8 mouse cellular contexts compared by ENCODE assay signal in the genomic region with DNA sequence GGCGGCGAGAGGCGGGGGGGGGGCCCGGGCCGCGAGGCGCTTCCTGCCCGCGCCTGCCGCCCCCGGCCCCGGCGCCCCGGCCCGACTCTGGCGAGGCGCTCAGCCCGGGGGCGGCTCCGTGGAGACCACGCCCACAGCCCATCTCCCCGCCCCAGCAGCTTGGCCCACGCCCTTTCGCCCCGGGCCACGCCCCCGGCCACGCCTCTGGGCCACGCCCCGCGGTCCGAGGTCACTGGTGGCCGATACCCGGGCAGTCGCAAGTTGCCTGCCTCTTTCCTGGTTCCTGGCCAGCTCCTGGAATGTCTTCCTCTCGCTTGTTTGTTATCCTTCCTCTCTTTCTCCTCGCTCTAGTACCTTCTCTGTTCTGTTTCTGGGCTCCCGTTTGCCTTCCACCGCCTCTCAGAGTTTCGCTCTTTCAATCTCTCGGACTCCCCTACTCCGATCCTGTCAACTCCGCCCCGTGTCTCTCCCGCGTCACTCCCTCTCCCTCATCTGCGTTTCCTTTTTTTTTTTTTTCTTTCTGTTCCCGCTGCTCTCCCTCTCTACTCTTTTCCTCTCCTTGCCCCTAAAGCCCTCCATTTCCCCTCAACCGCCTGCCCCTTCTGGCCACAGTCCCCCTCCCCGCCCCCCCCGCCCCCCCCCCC. TPM values are rescaled to one million over a fixed set of nuclear protein-coding genes. Genes with fewer than 3 reads are reported as not detected.
A peak's percentile ranks its signal among the peaks of the same experiment; 100 is the strongest.
DNase-seq lines count a peak whose midpoint lies in the region; ATAC-seq and TF ChIP-seq lines count a peak whose summit lies in the region.

Gene Plxnd1, minus strand, starts transcription at position 129 of the 644 bp plus-strand sequence.

- H3K36me3 ChIP-seq in ES-Bruce4 (ENCODE audit: control insufficient read depth, insufficient read depth, low read length, poor library complexity, severe bottlenecking) = no peaks in the 10 kb centered on the region
- H3K36me3 ChIP-seq in forebrain, embryonic 13.5 days (ENCODE audit: poor library complexity, severe bottlenecking) = no peaks in the 10 kb centered on the region
- no peaks in the 10 kb centered on the region; the same call in 1 of the 2 replicates for H3K36me3 ChIP-seq in heart, postnatal 0 days (replicated peaks; ENCODE audit: control insufficient read depth, insufficient read depth, low read length)
- no peaks in the 10 kb centered on the region for H3K36me3 ChIP-seq in liver, embryonic 15.5 days (replicated peaks)
- no peaks in the 10 kb centered on the region for H3K36me3 ChIP-seq in neural tube, embryonic 11.5 days (ENCODE audit: control insufficient read depth, insufficient read depth, low read length)
- H3K36me3 ChIP-seq in stomach, embryonic 16.5 days (ENCODE audit: control insufficient read depth, insufficient read depth, low read length) = no peaks in the 10 kb centered on the region

- peak; percentile 47; the same call in 1 of the 2 replicates for ATAC-seq in cerebellum, adult (ENCODE audit: insufficient number of reproducible peaks, low FRiP score, low TSS enrichment)
- ATAC-seq in forebrain, embryonic 13.5 days = peak; percentile 72
- peak; percentile 77 for ATAC-seq in heart, postnatal 0 days (ENCODE audit: insufficient read depth, low read depth)
- ATAC-seq in liver, embryonic 15.5 days (ENCODE audit: insufficient read depth) = peak; percentile 77
- peak; percentile 73 for ATAC-seq in neural tube, embryonic 11.5 days (ENCODE audit: insufficient read depth, low FRiP score, low TSS enrichment)
- peak; percentile 88 for ATAC-seq in stomach, embryonic 16.5 days (ENCODE audit: insufficient read depth, low FRiP score)

- no peaks in the 10 kb centered on the region for H3K4me1 ChIP-seq in ES-Bruce4 (ENCODE audit: control insufficient read depth, insufficient read depth, low read length)
- H3K4me1 ChIP-seq in forebrain, embryonic 13.5 days = peaks cover 29% of the 10 kb centered on the region
- peaks cover 5% of the 10 kb centered on the region; the same call in 1 of the 2 replicates for H3K4me1 ChIP-seq in heart, postnatal 0 days (ENCODE audit: control insufficient read depth, insufficient read depth)
- peaks cover 50% of the 10 kb centered on the region for H3K4me1 ChIP-seq in liver, embryonic 15.5 days (replicated peaks)
- peaks cover 24% of the 10 kb centered on the region for H3K4me1 ChIP-seq in neural tube, embryonic 11.5 days (ENCODE audit: control insufficient read depth, insufficient read depth, low read length)
- H3K4me1 ChIP-seq in stomach, embryonic 16.5 days (ENCODE audit: control insufficient read depth, insufficient read depth, low read length) = peaks cover 56% of the 10 kb centered on the region

- TF ChIP-seq POLR2A in ES-Bruce4 (IDR thresholded peaks at IDR 0.05; ENCODE audit: insufficient read depth, low read length) = no peak

- H3K4me2 ChIP-seq in forebrain, embryonic 13.5 days = peak within 1 kb of the TSS; percentile 85
- H3K4me2 ChIP-seq in heart, postnatal 0 days (ENCODE audit: low read depth, low read length) = peak within 1 kb of the TSS; percentile 64
- peak within 1 kb of the TSS; percentile 80 for H3K4me2 ChIP-seq in liver, embryonic 15.5 days
- peak within 1 kb of the TSS; percentile 77 for H3K4me2 ChIP-seq in neural tube, embryonic 11.5 days (ENCODE audit: low read depth)
- peak within 1 kb of the TSS; percentile 84 for H3K4me2 ChIP-seq in stomach, embryonic 16.5 days (ENCODE audit: low read depth, low read length)

- TF ChIP-seq CTCF in ES-Bruce4 (IDR thresholded peaks at IDR 0.05; ENCODE audit: low read depth, low read length) = no peak
- no peak for TF ChIP-seq CTCF in heart, postnatal 0 days (IDR thresholded peaks at IDR 0.05; ENCODE audit: low read depth)

- peak; percentile 76 for DNase-seq in heart, postnatal 0 days (ENCODE audit: low spot score)
- DNase-seq in kidney, postnatal 36 days = peak; percentile 94 to 98
- DNase-seq in neural tube, embryonic 11.5 days (ENCODE audit: low spot score) = peak; percentile 91

- no peaks in the 10 kb centered on the region for H3K9me3 ChIP-seq in ES-Bruce4 (replicated peaks; ENCODE audit: control insufficient read depth, insufficient read depth, low read length, poor library complexity, severe bottlenecking)
- H3K9me3 ChIP-seq in forebrain, embryonic 13.5 days (replicated peaks) = no peaks in the 10 kb centered on the region
- H3K9me3 ChIP-seq in heart, postnatal 0 days (replicated peaks; ENCODE audit: control insufficient read depth, low read length) = peaks cover 11% of the 10 kb centered on the region
- H3K9me3 ChIP-seq in liver, embryonic 15.5 days (replicated peaks) = no peaks in the 10 kb centered on the region
- H3K9me3 ChIP-seq in neural tube, embryonic 11.5 days (ENCODE audit: control insufficient read depth, low read length) = no peaks in the 10 kb centered on the region
- no peaks in the 10 kb centered on the region for H3K9me3 ChIP-seq in stomach, embryonic 16.5 days (replicated peaks; ENCODE audit: control insufficient read depth, low read length)

- H3K27me3 ChIP-seq in ES-Bruce4 (ENCODE audit: control insufficient read depth, insufficient read depth, low read length, poor library complexity, severe bottlenecking) = peaks cover 16% of the 10 kb centered on the region; the same call in 1 of the 2 replicates
- H3K27me3 ChIP-seq in forebrain, embryonic 13.5 days = peaks cover 51% of the 10 kb centered on the region
- H3K27me3 ChIP-seq in heart, postnatal 0 days (ENCODE audit: control insufficient read depth, insufficient read depth, low read length) = peaks cover 26% of the 10 kb centered on the region
- H3K27me3 ChIP-seq in liver, embryonic 15.5 days = peaks cover 75% of the 10 kb centered on the region
- peaks cover 24% of the 10 kb centered on the region for H3K27me3 ChIP-seq in neural tube, embryonic 11.5 days (ENCODE audit: control insufficient read depth, insufficient read depth, low read length)
- H3K27me3 ChIP-seq in stomach, embryonic 16.5 days (ENCODE audit: control insufficient read depth, insufficient read depth, low read length) = peaks cover 8% of the 10 kb centered on the region

- TF ChIP-seq EP300 in ES-Bruce4 (IDR thresholded peaks at IDR 0.05; ENCODE audit: insufficient read depth, low read depth, low read length) = no peak
- TF ChIP-seq EP300 in heart, postnatal 0 days (IDR thresholded peaks at IDR 0.05; ENCODE audit: low read depth) = no peak

- peak within 1 kb of the TSS; percentile 82 for H3K4me3 ChIP-seq in ES-Bruce4 (ENCODE audit: low read depth, low read length)
- H3K4me3 ChIP-seq in forebrain, embryonic 13.5 days = peak within 1 kb of the TSS; percentile 56
- peak within 1 kb of the TSS; percentile 65 for H3K4me3 ChIP-seq in heart, postnatal 0 days (ENCODE audit: low read depth, low read length)
- H3K4me3 ChIP-seq in liver, embryonic 15.5 days (replicated peaks) = peak within 1 kb of the TSS; percentile 59
- peak within 1 kb of the TSS; percentile 56 for H3K4me3 ChIP-seq in neural tube, embryonic 11.5 days (ENCODE audit: low read depth, low read length)
- H3K4me3 ChIP-seq in stomach, embryonic 16.5 days (replicated peaks; ENCODE audit: low read length) = peak within 1 kb of the TSS; percentile 70

- under 1% methylated on average over 37 of the region's 51 CpGs for WGBS in forebrain, embryonic 13.5 days
- WGBS in heart, postnatal 0 days = 4% methylated on average over 33 of the region's 51 CpGs
- 1% methylated on average over 46 of the region's 51 CpGs for WGBS in liver, embryonic 15.5 days (ENCODE audit: insufficient replicate concordance)
- WGBS in neural tube, embryonic 11.5 days = under 1% methylated on average over 32 of the region's 51 CpGs
- WGBS in stomach, embryonic 16.5 days = 2% methylated on average over 21 of the region's 51 CpGs

- H3K27ac ChIP-seq in ES-Bruce4 (ENCODE audit: insufficient read depth, low read length) = no peak within 1 kb of the TSS
- peak within 1 kb of the TSS; percentile 45; the same call in 1 of the 2 replicates for H3K27ac ChIP-seq in forebrain, embryonic 13.5 days
- peak within 1 kb of the TSS; percentile 83 for H3K27ac ChIP-seq in heart, postnatal 0 days (ENCODE audit: low read depth)
- H3K27ac ChIP-seq in liver, embryonic 15.5 days (replicated peaks) = peak within 1 kb of the TSS; percentile 59
- H3K27ac ChIP-seq in neural tube, embryonic 11.5 days (ENCODE audit: low read depth, low read length) = no peak within 1 kb of the TSS
- H3K27ac ChIP-seq in stomach, embryonic 16.5 days (ENCODE audit: low read length) = peak within 1 kb of the TSS; percentile 88

- H3K9ac ChIP-seq in ES-Bruce4 (ENCODE audit: low read depth, poor library complexity, severe bottlenecking) = peak within 1 kb of the TSS; percentile 62
- peak within 1 kb of the TSS; percentile 63 for H3K9ac ChIP-seq in forebrain, embryonic 13.5 days
- H3K9ac ChIP-seq in heart, postnatal 0 days (replicated peaks; ENCODE audit: low read depth, low read length) = peak within 1 kb of the TSS; percentile 71
- H3K9ac ChIP-seq in liver, embryonic 15.5 days = peak within 1 kb of the TSS; percentile 40; the same call in 1 of the 2 replicates
- peak within 1 kb of the TSS; percentile 49 for H3K9ac ChIP-seq in neural tube, embryonic 11.5 days (ENCODE audit: low read length)
- peak within 1 kb of the TSS; percentile 75 for H3K9ac ChIP-seq in stomach, embryonic 16.5 days (ENCODE audit: low read length)

RNA-seq across cellular contexts. Expression of gene Plxnd1, which starts in this region (rescaled TPM):
- polyA plus RNA-seq in ES-Bruce4 (2011; ENCODE audit: insufficient read depth, insufficient read length, low read depth, missing spikeins) = 5.8 and 7.6 TPM in 2 replicates
- polyA plus RNA-seq in forebrain, embryonic 13.5 days (2015; fragmentation: Nextera tagmentation; extraction: Ambion mirVana) = 14.3 and 19.7 TPM in 2 replicates
- total RNA-seq in heart, postnatal 0 days (2014; rRNA removed; ENCODE audit: low replicate concordance) = 82.4 and 166 TPM in 2 replicates
- 28.1 and 37.7 TPM in 2 replicates for polyA plus RNA-seq in heart, postnatal 0 days (2015; fragmentation: Nextera tagmentation; extraction: Ambion mirVana)
- 8.1 and 9.7 TPM in 2 replicates for polyA plus RNA-seq in liver, embryonic 15.5 days (2015; fragmentation: Nextera tagmentation; extraction: Ambion mirVana)
- polyA plus RNA-seq in neural tube, embryonic 11.5 days (2014; fragmentation: Nextera tagmentation; extraction: Ambion mirVana) = 23.8 and 28.7 TPM in 2 replicates
- polyA plus RNA-seq in stomach, embryonic 16.5 days (2015; fragmentation: Nextera tagmentation; extraction: Ambion mirVana) = 27.7 and 28.5 TPM in 2 replicates

Comparison
In these comparisons a context has a peak if more than half of its experiments do, and no peak if none do; other contexts are left out.
1. H3K27ac ChIP-seq: peak in forebrain, embryonic 13.5 days (single experiment), heart, postnatal 0 days (single experiment), liver, embryonic 15.5 days (single experiment) and stomach, embryonic 16.5 days (single experiment); none in ES-Bruce4 (single experiment) and neural tube, embryonic 11.5 days (single experiment).
2. Peak in every context shown above with its lines, with median percentiles within 50 percentile points of each other: H3K4me3 ChIP-seq, H3K9ac ChIP-seq, ATAC-seq, H3K4me2 ChIP-seq and DNase-seq.